Comparison of ENCODE assay signal across 20 mouse cellular contexts in the genomic region with DNA sequence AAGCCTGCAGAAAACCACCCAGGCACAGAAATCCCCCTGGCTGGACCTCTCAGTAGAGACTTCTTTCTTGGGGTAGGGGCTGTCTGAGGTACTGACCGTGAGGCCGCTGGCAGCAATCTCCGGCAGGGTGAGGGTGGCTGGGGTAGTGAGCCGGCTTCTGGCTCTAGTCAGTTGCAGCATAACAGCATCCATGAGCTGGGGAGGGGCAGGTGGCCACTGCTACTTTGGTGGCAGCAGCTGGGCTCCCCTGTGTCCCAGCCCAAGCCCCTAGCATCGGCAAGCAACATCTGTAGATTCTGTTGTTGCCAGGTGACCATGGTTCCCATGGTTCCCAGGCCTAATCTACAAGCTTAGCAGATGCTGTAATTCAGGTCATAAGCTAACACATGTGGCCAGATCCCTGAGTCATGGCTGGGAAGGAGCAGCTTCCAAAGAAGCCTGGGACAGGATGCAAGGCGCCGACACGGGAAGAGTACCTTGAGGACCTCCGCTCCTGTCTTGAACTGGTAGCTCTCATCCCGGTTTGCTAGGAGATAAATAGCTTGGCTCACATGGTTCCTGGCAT. TPM values are rescaled to one million over a fixed set of nuclear protein-coding genes. Genes with fewer than 3 reads are reported as not detected.
DNase-seq lines count a peak whose midpoint lies in the region; TF ChIP-seq lines count a peak whose summit lies in the region.
"Had no signal": no experiment of that assay in that cellular context is flagged by ENCODE, and none has a peak within 500 bp of the region (broad histone marks: within the 10 kb centered on the region; RNA-seq: fewer than 3 reads in every experiment).

No protein-coding gene starts in this region.

- peak overlapping the region; percentile 79 for H3K27ac ChIP-seq in layer of hippocampus, adult 2 months
- no peak overlapping the region for H3K27ac ChIP-seq in gastrocnemius, adult 2 months
- H3K27ac ChIP-seq: forebrain, embryonic 15.5 days; kidney, embryonic 15.5 days; limb, embryonic 15.5 days; neural tube, embryonic 12.5 days had no signal

- H3K4me3 ChIP-seq in layer of hippocampus, adult 2 months, result peak overlapping the region; percentile 21
- no peak overlapping the region for H3K4me3 ChIP-seq in gastrocnemius, adult 2 months
- H3K4me3 ChIP-seq: erythroblast, embryonic 14.5 days; forebrain, embryonic 15.5 days; kidney, embryonic 15.5 days; limb, embryonic 15.5 days; neural tube, embryonic 12.5 days had no signal

- intact Hi-C loops in gastrocnemius, adult 2 months (cut with DNase I), result loop anchor here (5.0 kb wide), 1 partner anchor 43 kb away; no protein-coding TSS in a partner anchor

- TF ChIP-seq CTCF in layer of hippocampus, adult 2 months (conservative IDR thresholded peaks at IDR 0.05), result no peak
- TF ChIP-seq CTCF in gastrocnemius, adult 2 months (IDR thresholded peaks at IDR 0.05), result no peak

- DNase-seq in layer of hippocampus, adult 2 months (ENCODE audit: low spot score in 2 of 2), result no peak
- DNase-seq in layer of hippocampus, adult 18-20 months (ENCODE audit: low spot score in 2 of 2), result no peak
- peak; percentile 19 for DNase-seq in A20 (ENCODE audit: low read depth, low spot score)
- DNase-seq in brain, adult 2 months (ENCODE audit: low read depth, low spot score), result peak; percentile 22
- peak; percentile 25 for DNase-seq in retina, adult 2 months (ENCODE audit: low read depth, low spot score)
- DNase-seq in gastrocnemius, adult 2 months, result no peak
- no peak for DNase-seq in layer of hippocampus, adult 9-10 months (ENCODE audit: low spot score)
- DNase-seq: adrenal gland, adult 2 months; lung, postnatal 10 days; right cerebral cortex, postnatal 4 days; thymus, adult 18-20 months had no signal

RNA-seq across cellular contexts. Expression of gene Rogdi, which starts 2.9 kb away (rescaled TPM):
- total RNA-seq in layer of hippocampus, adult 2 months (2021), result 100 to 1,000 TPM; 394 to 420 TPM
- total RNA-seq in layer of hippocampus, adult 18-20 months (2021), result 100 to 1,000 TPM; 348 to 357 TPM
- total RNA-seq in gastrocnemius, adult 2 months (2021), result 1 to 10 TPM; 5.2 to 7.4 TPM

RNA-seq across cellular contexts. Expression of gene Smim22, which starts 3.4 kb away (rescaled TPM):
- total RNA-seq in layer of hippocampus, adult 2 months (2021), result not detected
- not detected for total RNA-seq in layer of hippocampus, adult 18-20 months (2021)
- not detected for total RNA-seq in gastrocnemius, adult 2 months (2021)
- total RNA-seq: adrenal gland, adult 2 months; hematopoietic stem cell, adult 5-6 weeks; layer of hippocampus, adult 8-10 months; left cerebral cortex, postnatal 25 days; monocyte, adult 5-6 weeks had no signal

RNA-seq across cellular contexts. Expression of gene Sept12, which starts 12.8 kb away (rescaled TPM):
- total RNA-seq in layer of hippocampus, adult 2 months (2021), result not detected
- not detected for total RNA-seq in layer of hippocampus, adult 18-20 months (2021)
- not detected for total RNA-seq in gastrocnemius, adult 2 months (2021)
- total RNA-seq: adrenal gland, adult 2 months; hematopoietic stem cell, adult 5-6 weeks; layer of hippocampus, adult 8-10 months; left cerebral cortex, postnatal 25 days; monocyte, adult 5-6 weeks had no signal

RNA-seq across cellular contexts. Expression of gene Glyr1, which starts 39.2 kb away (rescaled TPM):
- 100 to 1,000 TPM; 144 TPM for total RNA-seq in layer of hippocampus, adult 2 months (2021)
- 100 to 1,000 TPM; 139 to 143 TPM for total RNA-seq in layer of hippocampus, adult 18-20 months (2021)
- total RNA-seq in gastrocnemius, adult 2 months (2021), result 10 to 100 TPM; 33.1 to 33.7 TPM

RNA-seq across cellular contexts. Expression of gene Ubn1, which starts 39.4 kb away (rescaled TPM):
- total RNA-seq in layer of hippocampus, adult 2 months (2021), result 10 to 100 TPM; 43.6 to 44.2 TPM
- 10 to 100 TPM; 43.3 to 43.7 TPM for total RNA-seq in layer of hippocampus, adult 18-20 months (2021)
- 10 to 100 TPM; 24.7 to 25.4 TPM for total RNA-seq in gastrocnemius, adult 2 months (2021)

Comparison
In these comparisons a context has a peak if more than half of its experiments do, and no peak if none do; other contexts are left out.
1. DNase-seq: peak in A20 (single experiment), brain, adult 2 months (single experiment) and retina, adult 2 months (single experiment); none in layer of hippocampus, adult 2 months (0 of 2), layer of hippocampus, adult 18-20 months (0 of 2), gastrocnemius, adult 2 months (single experiment) and layer of hippocampus, adult 9-10 months (single experiment).
2. RNA of gene Rogdi, which starts 2.9 kb away (total RNA-seq): 394 to 420 TPM in layer of hippocampus, adult 2 months and 348 to 357 TPM in layer of hippocampus, adult 18-20 months; 5.2 to 7.4 TPM in gastrocnemius, adult 2 months; every median in the first group is over 10 times any median in the second.